Mouse (Mus musculus): ENCODE results near the gene Auts2. TPM values are rescaled to one million over a fixed set of nuclear protein-coding genes. Genes with fewer than 3 reads are reported as not detected.

Gene Auts2
- polyA plus RNA-seq, 1 experiment: not detected

GRCm38 (mm10) chr5:131647104-131647682 lies 896.0 kb downstream of the Auts2 start:
- no peak for TF ChIP-seq GATA1 (IDR thresholded peaks at IDR 0.05; ENCODE audit: low read length)

GRCm38 (mm10) chr5:131646192-131646775 lies 896.9 kb downstream of the Auts2 start:
- TF ChIP-seq GATA1 (IDR thresholded peaks at IDR 0.05; ENCODE audit: low read length): no peak

- TF ChIP-seq GATA1 (IDR thresholded peaks at IDR 0.05; ENCODE audit: low read length): no peak
These were observed 897.6 kb downstream of the Auts2 start for GRCm38 (mm10) chr5:131645341-131646191.

- TF ChIP-seq GATA1 (IDR thresholded peaks at IDR 0.05; ENCODE audit: low read length): no peak
These were observed 898.8 kb downstream of the Auts2 start for GRCm38 (mm10) chr5:131644331-131644730.

GRCm38 (mm10) chr5:131643176-131644174 lies 899.7 kb downstream of the Auts2 start:
- no peak for TF ChIP-seq GATA1 (IDR thresholded peaks at IDR 0.05; ENCODE audit: low read length)

- TF ChIP-seq GATA1 (IDR thresholded peaks at IDR 0.05; ENCODE audit: low read length): no peak
These were observed 900.4 kb downstream of the Auts2 start for GRCm38 (mm10) chr5:131642752-131643151.

- no peak for TF ChIP-seq GATA1 (IDR thresholded peaks at IDR 0.05; ENCODE audit: low read length)
These were observed 906.7 kb downstream of the Auts2 start for GRCm38 (mm10) chr5:131636431-131636830.

- TF ChIP-seq GATA1 (IDR thresholded peaks at IDR 0.05; ENCODE audit: low read length): no peak
These were observed 908.4 kb downstream of the Auts2 start for GRCm38 (mm10) chr5:131634731-131635130.

GRCm38 (mm10) chr5:131631998-131632379 lies 911.2 kb downstream of the Auts2 start:
- no peak for TF ChIP-seq GATA1 (IDR thresholded peaks at IDR 0.05; ENCODE audit: low read length)

GRCm38 (mm10) chr5:131631038-131631997 lies 911.8 kb downstream of the Auts2 start:
- no peak for TF ChIP-seq GATA1 (IDR thresholded peaks at IDR 0.05; ENCODE audit: low read length)

GRCm38 (mm10) chr5:131630577-131630976 lies 912.6 kb downstream of the Auts2 start:
- TF ChIP-seq GATA1 (IDR thresholded peaks at IDR 0.05; ENCODE audit: low read length): no peak

GRCm38 (mm10) chr5:131616113-131616876 lies 926.8 kb downstream of the Auts2 start:
- TF ChIP-seq GATA1 (IDR thresholded peaks at IDR 0.05; ENCODE audit: low read length): no peak

GRCm38 (mm10) chr5:131614238-131614637 lies 928.9 kb downstream of the Auts2 start:
- no peak for TF ChIP-seq GATA1 (IDR thresholded peaks at IDR 0.05; ENCODE audit: low read length)
